Mouse (Mus musculus) liver, postnatal 0 days (tissue): ENCODE measurements around the gene Krt18. TPM values are rescaled to one million over a fixed set of nuclear protein-coding genes. Genes with fewer than 3 reads are reported as not detected.

ENCODE experiments used
- ATAC-seq: fragments of 200-750 bp; cut with Nextera tagmentation; 2 replicates; pipeline ENCODE4 v1.8.0; 2017; ENCODE audit warnings: mild to moderate bottlenecking, moderate library complexity
- DNase-seq: peaks from one replicate; pipeline ENCODE4 v3.0.0-alpha.2; 2016
- H3K27ac ChIP-seq: fragments of 300-500 bp; sonication (generic); 2 replicates; pipeline ENCODE4 v1.5.1; 2014; ENCODE audit warnings: antibody characterized with exemption, moderate library complexity, mild to moderate bottlenecking, low read depth
- H3K27me3 ChIP-seq: fragments of 300-500 bp; sonication (generic); 2 replicates; pipeline ENCODE4 v1.6.1; 2014; ENCODE audit warnings: low read length, control low read depth, mixed read lengths; ENCODE audit not compliant: insufficient read depth
- H3K36me3 ChIP-seq: fragments of 300-500 bp; sonication (generic); replicated peaks from 2 replicates; pipeline ENCODE4 v1.6.1; 2014; ENCODE audit warnings: mild to moderate bottlenecking, control low read depth, low read length, moderate library complexity, mixed read lengths; ENCODE audit not compliant: insufficient read depth
- H3K4me1 ChIP-seq: fragments of 300-500 bp; sonication (generic); 2 replicates; pipeline ENCODE4 v1.6.1; 2014; ENCODE audit warnings: antibody characterized with exemption, mild to moderate bottlenecking, control low read depth; ENCODE audit not compliant: insufficient read depth
- H3K4me2 ChIP-seq: fragments of 300-500 bp; sonication (generic); 2 replicates; pipeline ENCODE4 v1.6.1; 2014; ENCODE audit warnings: low read depth, mild to moderate bottlenecking, low read length, moderate library complexity, mixed read lengths
- H3K4me3 ChIP-seq: fragments of 300-500 bp; sonication (generic); 2 replicates; pipeline ENCODE4 v1.5.1; 2014; ENCODE audit warnings: low read depth, low read length
- H3K9ac ChIP-seq: fragments of 300-500 bp; sonication (generic); replicated peaks from 2 replicates; pipeline ENCODE4 v1.6.1; 2014; ENCODE audit warnings: mild to moderate bottlenecking, moderate library complexity
- H3K9me3 ChIP-seq: fragments of 300-500 bp; sonication (generic); 2 replicates; pipeline ENCODE4 v1.6.1; 2016; ENCODE audit warnings: mild to moderate bottlenecking, control low read depth, low read length, mixed read lengths
- CTCF ChIP-seq: sonication (generic); IDR thresholded peaks from 2 replicates; pipeline ENCODE4 v1.5.1; 2016; ENCODE audit warnings: antibody characterized with exemption, low read depth
- EP300 ChIP-seq: IDR thresholded peaks from 2 replicates; pipeline ENCODE4 v1.6.1; 2016; ENCODE audit warnings: antibody characterized with exemption, low read depth, mild to moderate bottlenecking
- WGBS: fragments of 180-500 bp; shearing (Covaris S2); extraction: QIAGEN DNeasy Blood & Tissue Kit; methylation state at CpG from one replicate; pipeline ENCODE4 v1.1.7; 2014; ENCODE audit not compliant: insufficient replicate concordance; 5-methylcytosine and 5-hydroxymethylcytosine counted together
- polyA plus RNA-seq: library from polyadenylated mRNA; unstranded; fragments of >200 nt; fragmentation: Nextera tagmentation; extraction: Ambion mirVana; gene quantifications from 2 replicates; pipeline ENCODE4 v1.2.1, GENCODE M21; 2015

Krt18 gene
- polyA plus RNA-seq, 1 experiment from 2014 or later = 234 TPM

DNA sequence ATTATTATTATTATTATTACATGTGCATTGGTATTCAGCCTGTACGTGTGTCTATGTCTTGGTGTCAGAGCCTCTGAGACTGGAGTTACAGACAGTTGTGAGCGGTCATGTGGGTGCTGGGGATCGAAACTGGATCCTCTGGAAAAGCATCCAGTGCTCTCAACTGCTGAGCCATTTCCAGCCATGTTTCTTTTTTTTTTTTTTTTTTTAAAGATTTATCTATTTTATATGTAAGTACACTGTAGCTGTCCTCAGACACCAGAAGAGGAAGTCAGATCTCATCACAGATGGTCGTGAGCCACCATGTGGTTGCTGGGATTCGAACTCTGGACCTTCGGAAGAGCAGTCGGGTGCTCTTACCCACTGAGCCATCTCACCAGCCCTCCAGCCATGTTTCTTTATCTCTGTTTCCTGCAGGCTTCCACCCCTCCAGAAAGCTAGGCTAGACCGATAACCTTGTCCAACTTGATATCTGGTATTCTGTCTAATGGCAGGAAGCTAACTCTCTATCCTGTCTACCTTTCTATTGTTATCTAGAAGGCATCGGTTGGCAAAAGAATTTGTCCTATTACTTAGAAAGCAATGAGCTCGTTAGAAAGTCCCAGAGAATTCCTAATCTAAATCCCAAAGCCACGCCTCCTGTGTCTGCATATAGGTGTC, 28.2 kb upstream of the Krt18 start:
- TF ChIP-seq CTCF (no peak), EP300 (no peak)
- H3K27ac ChIP-seq = no peak overlapping the region
- peaks cover 8% of the 10 kb centered on the region; the same call in 1 of the 2 replicates for H3K4me1 ChIP-seq
- H3K9ac ChIP-seq = no peak overlapping the region
- no peak overlapping the region for H3K4me3 ChIP-seq
- peaks cover 7% of the 10 kb centered on the region; the same call in 1 of the 2 replicates for H3K27me3 ChIP-seq
- no peak for ATAC-seq
- H3K4me2 ChIP-seq = no peak overlapping the region
- no peak for DNase-seq
- 61% methylated on average over 11 of the region's 11 CpGs for WGBS
- 0 out of 2 replicates have a peak, but pooled peaks cover 2% of the 10 kb centered on the region for H3K9me3 ChIP-seq
- no peaks in the 10 kb centered on the region for H3K36me3 ChIP-seq

DNA sequence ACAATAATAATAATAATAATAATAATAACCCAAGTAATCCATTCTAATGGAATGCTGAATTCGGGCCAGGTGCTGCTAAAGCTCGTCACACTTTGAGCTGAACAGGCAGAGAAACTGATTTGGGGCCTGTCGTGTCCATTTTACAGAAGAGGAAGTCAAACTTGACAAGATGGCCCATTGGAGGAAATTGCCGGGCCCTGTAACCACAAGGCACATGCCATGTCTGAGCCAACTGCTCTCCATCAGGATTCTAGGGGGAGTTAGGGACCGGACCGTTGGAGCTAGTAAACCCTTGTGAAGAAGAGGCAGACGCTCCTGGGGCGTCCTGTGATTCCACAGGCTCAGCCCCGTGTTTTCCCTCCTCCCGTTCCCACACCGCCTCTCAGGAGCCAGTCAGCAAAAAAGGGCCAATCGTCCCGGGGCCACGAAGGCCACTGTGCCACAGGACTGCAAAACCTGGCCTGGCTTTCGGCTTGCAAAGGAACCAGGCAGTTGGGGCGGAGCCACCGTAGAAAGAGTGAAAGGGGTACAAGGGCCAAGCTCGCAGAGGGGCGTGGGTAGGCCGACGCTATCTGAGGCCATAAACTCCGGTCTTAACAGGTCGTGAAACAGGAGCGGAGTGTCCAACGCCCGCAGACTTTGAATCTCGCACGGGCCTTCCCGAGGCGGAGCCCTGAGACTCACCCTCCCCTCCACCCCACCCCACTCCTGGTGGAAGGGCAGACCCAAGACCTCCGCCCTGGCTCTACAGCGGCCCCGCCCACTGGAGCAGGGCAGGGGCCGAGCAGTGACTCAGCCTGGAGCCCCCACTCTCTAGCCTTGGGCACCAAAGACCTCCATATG, 25.1 kb upstream of the Krt18 start:
- H3K27me3 ChIP-seq = peaks cover 10% of the 10 kb centered on the region
- H3K4me1 ChIP-seq = peaks cover 14% of the 10 kb centered on the region; the same call in 1 of the 2 replicates
- H3K9me3 ChIP-seq = no peaks in the 10 kb centered on the region
- H3K27ac ChIP-seq = peak overlapping the region; percentile 52
- 3% methylated on average over 34 of the region's 34 CpGs for whole genome bisulfite sequencing
- peak; percentile 79 for DNase-seq
- TF ChIP-seq EP300 = no peak
- no peak for TF ChIP-seq CTCF
- H3K9ac ChIP-seq = peak overlapping the region; percentile 52
- no peaks in the 10 kb centered on the region for H3K36me3 ChIP-seq
- ATAC-seq = peak; percentile 85
- peak overlapping the region; percentile 63 for H3K4me2 ChIP-seq
- H3K4me3 ChIP-seq = peak overlapping the region; percentile 38

DNA sequence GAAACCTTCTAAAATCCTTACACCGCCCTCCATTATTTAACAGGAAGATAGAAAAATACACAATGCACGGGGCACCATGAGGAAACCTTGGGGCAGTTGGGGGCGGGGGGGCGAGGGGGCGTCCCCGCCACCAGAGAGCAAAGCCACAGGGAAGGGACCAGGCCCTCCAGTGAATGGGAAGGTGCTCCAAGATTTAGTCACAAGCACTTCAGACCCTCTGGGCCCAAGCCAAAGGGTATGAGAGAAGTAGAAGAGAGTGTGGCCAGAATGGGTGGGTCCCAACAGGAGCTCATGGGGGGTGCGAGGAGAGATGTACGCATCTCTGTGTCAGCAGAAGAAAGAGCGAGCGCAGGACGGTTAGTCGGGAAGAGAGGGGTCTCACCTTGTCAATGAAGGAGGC, 24.5 kb upstream of the Krt18 start:
- WGBS = 28% methylated on average over 12 of the region's 12 CpGs
- Histone ChIP-seq H3K4me3 (peak overlapping the region; percentile 38), H3K4me1 (peaks cover 14% of the 10 kb centered on the region; the same call in 1 of the 2 replicates), H3K36me3 (no peaks in the 10 kb centered on the region), H3K9me3 (no peaks in the 10 kb centered on the region), H3K27ac (peak overlapping the region; percentile 52), H3K27me3 (peaks cover 10% of the 10 kb centered on the region), H3K4me2 (peak overlapping the region; percentile 63), H3K9ac (peak overlapping the region; percentile 52)
- DNase-seq = no peak
- ATAC-seq = no peak
- TF ChIP-seq CTCF (no peak), EP300 (no peak)

DNA sequence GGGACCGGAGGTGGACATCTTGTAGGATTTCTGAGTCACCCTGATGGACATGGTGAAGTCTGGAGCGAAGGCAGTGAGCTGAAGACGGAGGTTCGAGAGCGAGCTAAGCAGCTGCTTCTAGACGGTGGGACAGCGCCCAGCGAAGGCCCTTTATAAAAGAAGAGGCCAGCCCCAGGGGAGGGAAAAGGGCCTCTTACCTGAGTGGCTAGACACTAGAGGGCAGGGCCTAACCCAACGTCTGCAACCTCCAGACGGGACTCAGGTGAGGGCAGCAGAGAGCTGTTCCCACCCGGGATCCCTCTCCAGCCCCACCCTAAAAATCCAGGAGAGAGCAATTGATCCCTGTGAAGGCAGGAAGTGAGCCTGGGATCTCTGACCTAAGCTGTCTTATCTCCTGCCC, 23.8 kb upstream of the Krt18 start, which contains the start of gene Krt8:
Gene Krt8 (minus strand): TSS at position 294 of the 400 bp plus-strand sequence.
- Histone ChIP-seq H3K36me3 (no peaks in the 10 kb centered on the region), H3K4me3 (peak within 1 kb of the TSS; percentile 38), H3K27ac (peak within 1 kb of the TSS; percentile 64), H3K4me2 (peak within 1 kb of the TSS; percentile 63), H3K4me1 (peaks cover 14% of the 10 kb centered on the region; the same call in 1 of the 2 replicates), H3K9me3 (no peaks in the 10 kb centered on the region), H3K27me3 (peaks cover 10% of the 10 kb centered on the region), H3K9ac (peak within 1 kb of the TSS; percentile 52)
- TF ChIP-seq CTCF = peak; percentile 65
- TF ChIP-seq EP300 = no peak
- DNase-seq = peak; percentile 63
- 40% methylated on average over 11 of the region's 11 CpGs for WGBS
- peak; percentile 79 for ATAC-seq

DNA sequence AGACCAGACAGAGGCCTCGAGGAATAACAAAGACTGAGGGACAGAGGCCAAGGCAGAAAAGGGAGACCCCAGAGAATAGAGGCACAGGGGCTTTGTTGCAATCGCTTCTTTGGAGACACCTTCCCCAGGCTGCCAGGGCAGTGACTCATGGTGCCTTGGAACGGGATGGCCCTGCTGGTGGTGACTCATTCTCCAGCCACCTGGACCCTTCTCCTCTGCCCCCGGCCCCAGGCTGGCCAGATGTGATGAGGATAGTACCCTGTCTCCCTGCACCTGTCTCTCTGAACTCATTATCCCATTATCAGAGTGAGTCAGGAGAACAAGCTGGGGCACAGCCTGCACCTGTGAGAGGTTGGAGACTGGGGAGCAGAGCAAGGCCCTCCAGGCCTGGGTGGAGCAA, 22.7 kb upstream of the Krt18 start:
- TF ChIP-seq CTCF (no peak), EP300 (no peak)
- Histone ChIP-seq H3K4me2 (no peak overlapping the region), H3K4me1 (peaks cover 14% of the 10 kb centered on the region; the same call in 1 of the 2 replicates), H3K4me3 (no peak overlapping the region), H3K27ac (no peak overlapping the region), H3K9ac (no peak overlapping the region), H3K9me3 (no peaks in the 10 kb centered on the region), H3K36me3 (no peaks in the 10 kb centered on the region), H3K27me3 (peaks cover 10% of the 10 kb centered on the region)
- ATAC-seq (no peak), DNase-seq (no peak)
- 52% methylated on average over 4 of the region's 4 CpGs for WGBS

DNA sequence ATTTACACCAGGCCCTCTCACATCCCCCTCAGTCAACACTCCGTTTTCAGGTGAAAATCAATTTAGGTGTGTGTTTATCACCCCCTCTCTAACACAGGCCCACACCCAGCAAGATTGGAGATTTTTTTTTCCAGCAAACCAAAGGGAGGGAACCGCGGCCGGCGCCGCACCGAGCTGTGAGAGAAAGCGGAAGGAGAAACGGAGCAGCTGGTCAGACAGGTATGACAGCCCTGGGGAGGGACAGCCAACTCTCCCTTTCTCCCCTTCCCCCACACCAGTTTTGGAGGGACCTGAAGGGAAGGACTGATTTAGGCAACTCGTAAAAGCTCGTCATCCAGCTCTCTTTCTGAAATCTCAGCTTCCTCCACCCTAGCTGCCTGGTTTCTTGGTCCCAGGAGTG, 21.7 kb upstream of the Krt18 start:
- H3K9me3 ChIP-seq = no peaks in the 10 kb centered on the region
- DNase-seq = no peak
- no peaks in the 10 kb centered on the region for H3K36me3 ChIP-seq
- no peak overlapping the region for H3K9ac ChIP-seq
- H3K4me1 ChIP-seq = peaks cover 14% of the 10 kb centered on the region; the same call in 1 of the 2 replicates
- peak overlapping the region; percentile 53 for H3K4me2 ChIP-seq
- 21% methylated on average over 11 of the region's 11 CpGs for WGBS
- TF ChIP-seq CTCF = no peak
- TF ChIP-seq EP300 = no peak
- peak overlapping the region; percentile 13; the same call in 1 of the 2 replicates for H3K4me3 ChIP-seq
- peaks cover 10% of the 10 kb centered on the region for H3K27me3 ChIP-seq
- H3K27ac ChIP-seq = peak overlapping the region; percentile 55
- no peak for ATAC-seq
